Mouse (Mus musculus): ENCODE results near the gene Ugt2a1. TPM values are rescaled to one million over a fixed set of nuclear protein-coding genes. Genes with fewer than 3 reads are reported as not detected.
"Not testable (repeated sequence)": the region's sequence is repeated elsewhere in the genome, so short reads cannot be mapped to it uniquely, and the experiment has no call there.

The Ugt2a1 gene
- polyA plus RNA-seq, 1 experiment from 2014 or later = not detected

- not testable (repeated sequence) for H3K27ac ChIP-seq (ENCODE audit: low read depth, low read length); H3K9ac ChIP-seq (ENCODE audit: low read length); ATAC-seq (ENCODE audit: low FRiP score); H3K4me3 ChIP-seq (ENCODE audit: low read depth, low read length); DNase-seq (ENCODE audit: low spot score, missing footprints); H3K4me1 ChIP-seq (ENCODE audit: control insufficient read depth, insufficient read depth, low read length); H3K27me3 ChIP-seq (ENCODE audit: control insufficient read depth, insufficient read depth, low read length); H3K36me3 ChIP-seq (ENCODE audit: control insufficient read depth, insufficient read depth, low read length); H3K9me3 ChIP-seq (ENCODE audit: control insufficient read depth, low read length); H3K4me2 ChIP-seq
- WGBS = 93% methylated on average over 1 of the region's 2 CpGs
Measured at GRCm38 (mm10) chr5:87424041-87424440, 66.6 kb downstream of the Ugt2a1 start, which contains the start of gene Ugt2b38. Gene Ugt2b38, minus strand, starts transcription at chr5:87424203.

Other genes starting within 250 kb of the Ugt2a1 start
- gene Ugt2b37, start 236.1 kb downstream of the Ugt2a1 start, polyA plus RNA-seq (2014; fragmentation: Nextera tagmentation; extraction: Ambion mirVana) = not detected in 2 replicates
- gene Ugt2a3, start 153.7 kb downstream of the Ugt2a1 start, polyA plus RNA-seq (2014; fragmentation: Nextera tagmentation; extraction: Ambion mirVana) = not detected in 2 replicates
- not detected in 2 replicates for gene Ugt2b38, start 66.7 kb downstream of the Ugt2a1 start, polyA plus RNA-seq (2014; fragmentation: Nextera tagmentation; extraction: Ambion mirVana)
- not detected in 2 replicates for gene Ugt2a2, start 8.6 kb downstream of the Ugt2a1 start, polyA plus RNA-seq (2014; fragmentation: Nextera tagmentation; extraction: Ambion mirVana)
- not detected in 2 replicates for gene Gm43638, start 4.1 kb downstream of the Ugt2a1 start, polyA plus RNA-seq (2014; fragmentation: Nextera tagmentation; extraction: Ambion mirVana)
- gene Sult1b1, start 47.3 kb upstream of the Ugt2a1 start, polyA plus RNA-seq (2014; fragmentation: Nextera tagmentation; extraction: Ambion mirVana) = not detected in 2 replicates
- not detected in 2 replicates for gene Sult1d1, start 78.2 kb upstream of the Ugt2a1 start, polyA plus RNA-seq (2014; fragmentation: Nextera tagmentation; extraction: Ambion mirVana)
- not detected in 2 replicates for gene Sult1e1, start 100.7 kb upstream of the Ugt2a1 start, polyA plus RNA-seq (2014; fragmentation: Nextera tagmentation; extraction: Ambion mirVana)
- not detected in 2 replicates for gene Csn1s1, start 175.3 kb upstream of the Ugt2a1 start, polyA plus RNA-seq (2014; fragmentation: Nextera tagmentation; extraction: Ambion mirVana)
- gene Csn2, start 208.8 kb upstream of the Ugt2a1 start, polyA plus RNA-seq (2014; fragmentation: Nextera tagmentation; extraction: Ambion mirVana) = not detected in 2 replicates